Mouse (Mus musculus) embryonic facial prominence, embryonic 11.5 days (tissue): ENCODE measurements around the gene Ostn. TPM values are rescaled to one million over a fixed set of nuclear protein-coding genes. Genes with fewer than 3 reads are reported as not detected.

Experiments used
- ATAC-seq: fragments of 200-750 bp; cut with Nextera tagmentation; replicated peaks from 2 replicates; pipeline ENCODE4 v1.8.0; 2017; ENCODE audit warnings: low read depth; ENCODE audit not compliant: insufficient number of reproducible peaks, low FRiP score, low TSS enrichment
- DNase-seq: peaks from one replicate; pipeline ENCODE4 v3.0.0-alpha.2; 2015; ENCODE audit warnings: low spot score
- H3K27ac ChIP-seq: fragments of 300-500 bp; sonication (generic); replicated peaks from 2 replicates; pipeline ENCODE4 v1.5.1; 2014; ENCODE audit warnings: mild to moderate bottlenecking, low read depth, low read length, control low read depth
- H3K27me3 ChIP-seq: fragments of 300-500 bp; sonication (generic); 2 replicates; pipeline ENCODE4 v1.6.1; 2014; ENCODE audit warnings: mild to moderate bottlenecking, low read length, moderate library complexity, mixed read lengths; ENCODE audit not compliant: control insufficient read depth, insufficient read depth
- H3K36me3 ChIP-seq: fragments of 300-500 bp; sonication (generic); replicated peaks from 2 replicates; pipeline ENCODE4 v1.6.1; 2014; ENCODE audit warnings: low read depth, mild to moderate bottlenecking, low read length, moderate library complexity, mixed read lengths; ENCODE audit not compliant: control insufficient read depth, insufficient read depth
- H3K4me1 ChIP-seq: fragments of 300-500 bp; sonication (generic); 2 replicates; pipeline ENCODE4 v1.6.1; 2014; ENCODE audit warnings: low read length, mixed read lengths; ENCODE audit not compliant: control insufficient read depth, insufficient read depth
- H3K4me2 ChIP-seq: fragments of 300-500 bp; sonication (generic); 2 replicates; pipeline ENCODE4 v1.6.1; 2014; ENCODE audit warnings: low read depth, mild to moderate bottlenecking, control low read depth, low read length, moderate library complexity
- H3K4me3 ChIP-seq: fragments of 300-500 bp; sonication (generic); 2 replicates; pipeline ENCODE4 v1.5.1; 2014; ENCODE audit warnings: low read depth, low read length, control low read depth
- H3K9ac ChIP-seq: fragments of 300-500 bp; sonication (generic); replicated peaks from 2 replicates; pipeline ENCODE4 v1.6.1; 2014; ENCODE audit warnings: mild to moderate bottlenecking, control low read depth, low read length
- H3K9me3 ChIP-seq: fragments of 300-500 bp; sonication (generic); replicated peaks from 2 replicates; pipeline ENCODE4 v1.6.1; 2016; ENCODE audit warnings: mild to moderate bottlenecking, low read length, inconsistent platforms, mixed read lengths; ENCODE audit not compliant: control insufficient read depth
- WGBS: fragments of 180-500 bp; shearing (Covaris S2); extraction: QIAGEN DNeasy Blood & Tissue Kit; methylation state at CpG from one replicate; pipeline ENCODE4 v1.1.7; 2014; 5-methylcytosine and 5-hydroxymethylcytosine counted together
- polyA plus RNA-seq: library from polyadenylated mRNA; unstranded; fragments of >200 nt; fragmentation: Nextera tagmentation; extraction: Ambion mirVana; gene quantifications from 2 replicates; pipeline ENCODE4 v1.2.1, GENCODE M21; 2014

Ostn gene
- polyA plus RNA-seq, 1 experiment from 2014 or later = not detected

DNA sequence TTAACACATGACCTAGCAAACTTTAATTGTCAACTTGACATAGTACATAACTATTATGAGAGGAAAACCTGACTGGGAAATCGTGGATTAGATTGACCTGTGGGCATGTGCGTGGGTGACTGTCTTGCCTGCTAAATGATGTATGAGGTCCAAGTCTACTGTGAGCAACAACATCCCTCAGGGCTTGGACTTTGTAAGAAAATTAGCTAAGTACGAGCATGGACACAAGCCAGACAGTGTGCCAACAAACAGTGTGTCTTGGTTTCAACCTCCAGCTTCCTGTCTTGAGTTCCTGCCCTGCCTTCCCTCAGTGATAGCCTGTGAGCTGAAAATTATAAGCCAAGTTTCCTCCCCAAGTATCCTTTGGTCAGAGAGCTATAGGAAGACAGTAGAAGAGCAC is 40.2 kb downstream of the Ostn start:
- Histone ChIP-seq H3K36me3 (no peaks in the 10 kb centered on the region), H3K4me2 (no peak overlapping the region), H3K4me3 (no peak overlapping the region), H3K27me3 (no peaks in the 10 kb centered on the region), H3K4me1 (no peaks in the 10 kb centered on the region), H3K27ac (no peak overlapping the region), H3K9ac (no peak overlapping the region), H3K9me3 (no peaks in the 10 kb centered on the region)
- 76% methylated on average over 3 of the region's 3 CpGs for WGBS
- DNase-seq = no peak
- ATAC-seq = no peak

DNA sequence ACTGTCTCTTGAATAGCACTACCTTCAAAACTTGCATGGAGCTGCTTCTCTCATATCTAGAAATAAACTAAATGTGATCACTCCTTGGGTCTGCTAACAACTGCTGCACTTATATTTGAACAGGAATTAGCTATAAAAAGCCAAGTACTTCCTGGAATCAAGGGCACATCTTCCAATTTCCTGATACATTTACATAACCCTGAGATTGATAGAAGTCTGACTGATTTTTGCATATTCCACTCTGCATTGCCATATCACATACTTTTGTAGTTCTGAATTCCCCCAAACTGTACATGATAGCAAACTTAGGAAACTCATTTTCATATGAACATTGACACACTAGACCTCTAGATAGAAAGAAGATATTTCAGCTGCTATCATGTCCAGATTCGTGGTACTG is 41.1 kb downstream of the Ostn start:
- no peak overlapping the region for H3K9ac ChIP-seq
- H3K27me3 ChIP-seq = no peaks in the 10 kb centered on the region
- H3K9me3 ChIP-seq = no peaks in the 10 kb centered on the region
- H3K4me2 ChIP-seq = no peak overlapping the region
- H3K36me3 ChIP-seq = no peaks in the 10 kb centered on the region
- 70% methylated on average over 1 of the region's 1 CpGs for WGBS
- no peaks in the 10 kb centered on the region for H3K4me1 ChIP-seq
- H3K4me3 ChIP-seq = no peak overlapping the region
- ATAC-seq (no peak), DNase-seq (no peak)
- H3K27ac ChIP-seq = no peak overlapping the region

DNA sequence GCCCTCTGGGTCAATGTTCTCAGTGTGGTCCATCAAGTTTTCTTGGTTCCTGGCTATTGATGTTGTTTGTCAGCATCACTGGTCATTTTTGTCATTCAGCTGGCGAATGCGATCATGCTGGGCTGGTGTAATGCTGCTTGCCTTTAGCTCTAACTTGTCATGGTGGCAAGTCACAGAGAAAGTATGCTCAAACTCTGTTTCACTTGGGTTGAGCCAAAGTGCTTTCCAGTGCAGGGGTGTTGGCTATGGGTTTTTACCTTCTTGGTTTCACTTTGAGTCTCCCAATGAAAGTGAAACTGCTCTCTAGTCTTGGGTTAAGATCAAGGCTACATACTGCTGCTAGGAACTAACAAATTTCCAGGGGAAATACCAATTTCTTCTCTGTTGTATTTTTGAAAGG is 41.9 kb downstream of the Ostn start:
- Histone ChIP-seq H3K9me3 (no peaks in the 10 kb centered on the region), H3K4me2 (no peak overlapping the region), H3K9ac (no peak overlapping the region), H3K4me1 (no peaks in the 10 kb centered on the region), H3K27me3 (no peaks in the 10 kb centered on the region), H3K27ac (no peak overlapping the region), H3K36me3 (no peaks in the 10 kb centered on the region), H3K4me3 (no peak overlapping the region)
- DNase-seq = no peak
- 97% methylated on average over 2 of the region's 2 CpGs for WGBS
- ATAC-seq = no peak

DNA sequence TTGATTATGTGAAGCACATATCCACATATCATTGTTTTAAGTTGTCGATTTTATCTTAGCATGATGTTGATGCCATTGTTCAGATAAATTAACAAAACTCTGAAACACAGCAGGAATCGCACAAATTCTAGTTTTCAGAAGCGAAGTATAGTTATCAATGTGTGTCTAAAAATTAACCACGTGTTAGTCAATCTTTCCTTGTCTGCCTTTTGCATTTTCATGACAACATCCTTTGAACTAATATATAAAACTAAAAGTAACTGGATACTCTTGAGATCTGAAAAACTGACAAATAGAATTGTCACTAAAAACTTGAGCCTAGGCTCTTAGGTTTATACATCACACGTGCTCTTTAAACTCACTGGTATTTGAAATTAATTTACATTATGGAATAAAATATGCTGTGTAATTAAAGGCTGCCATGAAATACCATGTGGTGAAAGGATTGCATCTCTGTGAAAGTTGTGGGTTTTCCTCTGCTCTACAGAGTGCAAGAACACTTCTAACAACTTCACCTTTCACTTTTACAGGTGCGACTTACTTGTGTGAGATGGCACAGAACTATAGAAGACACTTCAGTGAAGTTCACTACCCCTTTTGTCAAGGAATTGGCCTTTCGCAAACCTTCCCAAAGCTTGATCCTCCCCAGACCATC is 42.7 kb downstream of the Ostn start:
- Histone ChIP-seq H3K9me3 (no peaks in the 10 kb centered on the region), H3K27me3 (no peaks in the 10 kb centered on the region), H3K4me3 (no peak overlapping the region), H3K4me2 (no peak overlapping the region), H3K4me1 (no peaks in the 10 kb centered on the region), H3K36me3 (no peaks in the 10 kb centered on the region), H3K9ac (no peak overlapping the region), H3K27ac (no peak overlapping the region)
- DNase-seq = no peak
- no peak for ATAC-seq
- WGBS = 89% methylated on average over 7 of the region's 7 CpGs

DNA sequence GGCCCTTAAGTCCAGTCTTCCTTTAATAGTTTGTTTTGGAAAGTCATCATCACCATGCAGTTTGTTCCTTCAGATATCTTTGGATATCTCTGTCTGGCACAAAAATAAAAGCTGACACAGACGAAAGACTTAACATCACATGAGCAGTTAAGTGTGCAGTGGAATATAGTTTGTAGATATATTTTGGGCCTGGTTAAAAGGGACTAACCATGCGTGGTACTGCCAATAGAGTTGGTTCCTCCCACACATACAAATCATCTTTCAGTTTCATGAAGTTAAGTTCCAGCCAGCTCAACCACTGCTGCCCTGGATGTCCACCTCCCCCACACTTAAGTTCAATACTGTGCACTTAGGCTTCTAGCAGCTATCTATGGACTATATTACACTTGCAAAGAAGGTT is 47.2 kb downstream of the Ostn start:
- Histone ChIP-seq H3K4me2 (no peak overlapping the region), H3K4me1 (no peaks in the 10 kb centered on the region), H3K9ac (no peak overlapping the region), H3K27ac (no peak overlapping the region), H3K36me3 (no peaks in the 10 kb centered on the region), H3K9me3 (no peaks in the 10 kb centered on the region), H3K4me3 (no peak overlapping the region), H3K27me3 (no peaks in the 10 kb centered on the region)
- 87% methylated on average over 2 of the region's 2 CpGs for WGBS
- ATAC-seq (no peak), DNase-seq (no peak)

DNA sequence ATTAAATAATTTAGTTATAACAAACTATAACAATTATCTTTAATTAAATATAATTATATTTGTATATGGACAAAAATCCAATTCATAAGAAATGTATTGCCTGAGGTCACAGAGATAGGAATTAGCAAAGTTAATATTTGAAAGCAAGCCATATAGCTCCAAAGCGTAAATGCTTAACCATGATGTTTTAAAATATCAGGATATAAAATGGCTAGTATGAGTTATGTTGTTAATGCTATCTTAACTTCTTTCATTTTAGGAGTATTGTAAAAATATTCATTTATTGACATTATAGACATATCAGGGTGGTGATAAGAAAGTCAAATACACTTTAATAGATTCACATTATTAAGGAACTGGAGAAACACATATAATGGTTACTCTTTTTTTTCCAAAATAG is 52.8 kb downstream of the Ostn start:
- 96% methylated on average over 1 of the region's 1 CpGs for WGBS
- Histone ChIP-seq H3K27ac (no peak overlapping the region), H3K9me3 (no peaks in the 10 kb centered on the region), H3K27me3 (no peaks in the 10 kb centered on the region), H3K36me3 (no peaks in the 10 kb centered on the region), H3K4me1 (no peaks in the 10 kb centered on the region), H3K4me3 (no peak overlapping the region), H3K9ac (no peak overlapping the region), H3K4me2 (no peak overlapping the region)
- DNase-seq = no peak
- no peak for ATAC-seq

DNA sequence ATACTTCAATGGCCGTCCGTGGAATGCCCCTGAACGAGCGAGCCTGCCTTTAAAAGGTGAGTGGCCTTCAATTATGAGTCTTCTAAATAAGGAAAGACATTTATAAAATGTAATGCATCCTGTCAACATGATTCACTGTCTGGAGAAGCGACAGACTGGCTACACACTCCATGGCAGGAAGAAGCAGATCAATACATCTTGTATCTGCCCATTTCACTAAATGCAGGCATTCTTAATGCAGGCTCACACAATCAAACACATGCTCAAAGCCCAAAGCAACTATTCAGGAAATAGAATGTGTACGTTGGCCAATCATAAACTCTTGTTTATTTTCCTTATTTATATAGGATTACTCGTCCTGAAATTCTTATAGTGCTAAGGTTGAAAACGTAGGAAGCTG is 62.9 kb downstream of the Ostn start, which contains the start of gene Uts2b:
TSS of gene Uts2b (minus strand) at position 49 of the 400 bp plus-strand sequence.
- ATAC-seq (no peak), DNase-seq (no peak)
- Histone ChIP-seq H3K9me3 (no peaks in the 10 kb centered on the region), H3K27me3 (no peaks in the 10 kb centered on the region), H3K9ac (no peak within 1 kb of the TSS), H3K4me2 (no peak within 1 kb of the TSS), H3K36me3 (no peaks in the 10 kb centered on the region), H3K4me3 (no peak within 1 kb of the TSS), H3K4me1 (no peaks in the 10 kb centered on the region), H3K27ac (no peak within 1 kb of the TSS)
- 71% methylated on average over 8 of the region's 8 CpGs for WGBS

DNA sequence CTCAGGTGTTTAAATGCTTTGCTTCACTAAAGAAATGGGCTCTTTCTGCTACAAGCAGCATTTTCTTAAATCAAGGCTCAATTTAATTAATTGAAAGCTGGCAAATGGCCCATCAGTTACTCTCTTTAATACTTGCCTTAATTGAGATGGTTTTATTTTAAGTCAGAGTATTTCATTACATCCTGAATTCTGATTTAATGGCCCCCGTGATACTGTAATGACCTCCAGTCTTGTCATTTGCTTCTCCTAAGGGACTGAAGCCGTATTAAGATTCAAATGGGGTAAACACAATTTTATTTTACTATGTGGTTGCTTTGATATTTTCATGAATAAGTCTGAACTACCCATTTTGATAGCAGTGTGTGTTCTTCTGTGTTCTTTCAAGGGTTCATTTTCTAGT is 63.4 kb downstream of the Ostn start:
- no peaks in the 10 kb centered on the region for H3K36me3 ChIP-seq
- ATAC-seq (no peak), DNase-seq (no peak)
- H3K4me1 ChIP-seq = no peaks in the 10 kb centered on the region
- no peak overlapping the region for H3K9ac ChIP-seq
- no peaks in the 10 kb centered on the region for H3K9me3 ChIP-seq
- no peak overlapping the region for H3K4me2 ChIP-seq
- no peaks in the 10 kb centered on the region for H3K27me3 ChIP-seq
- no peak overlapping the region for H3K4me3 ChIP-seq
- H3K27ac ChIP-seq = no peak overlapping the region
- WGBS = 81% methylated on average over 2 of the region's 2 CpGs
